Mouse (Mus musculus) forebrain, embryonic 11.5 days (tissue): ENCODE results near the gene Wfikkn1. TPM values are rescaled to one million over a fixed set of nuclear protein-coding genes. Genes with fewer than 3 reads are reported as not detected.

Experiments
- ATAC-seq: fragments of 200-750 bp; cut with Nextera tagmentation; replicated peaks from 2 replicates; pipeline ENCODE4 v1.8.0; 2017; ENCODE audit warnings: moderate TSS enrichment; ENCODE audit not compliant: low FRiP score
- DNase-seq: peaks from one replicate; pipeline ENCODE4 v3.0.0-alpha.2; 2017; ENCODE audit warnings: low spot score
- H3K27ac ChIP-seq: fragments of 300-500 bp; sonication (generic); 2 replicates; pipeline ENCODE4 v1.5.1; 2014; ENCODE audit warnings: low read depth, low read length
- H3K27me3 ChIP-seq: fragments of 300-500 bp; sonication (generic); 2 replicates; pipeline ENCODE4 v1.6.1; 2014; ENCODE audit warnings: mild to moderate bottlenecking, low read length, mixed read lengths; ENCODE audit not compliant: control insufficient read depth, insufficient read depth
- H3K36me3 ChIP-seq: fragments of 300-500 bp; sonication (generic); 2 replicates; pipeline ENCODE4 v1.6.1; 2014; ENCODE audit warnings: mild to moderate bottlenecking, low read length, moderate library complexity, mixed read lengths; ENCODE audit not compliant: control insufficient read depth, insufficient read depth
- H3K4me1 ChIP-seq: fragments of 300-500 bp; sonication (generic); replicated peaks from 2 replicates; pipeline ENCODE4 v1.6.1; 2014; ENCODE audit warnings: low read length, mixed read lengths; ENCODE audit not compliant: control insufficient read depth, insufficient read depth
- H3K4me2 ChIP-seq: fragments of 300-500 bp; sonication (generic); 2 replicates; pipeline ENCODE4 v1.6.1; 2014; ENCODE audit warnings: low read depth, mild to moderate bottlenecking, low read length, moderate library complexity, mixed read lengths; ENCODE audit not compliant: severe bottlenecking
- H3K4me3 ChIP-seq: fragments of 300-500 bp; sonication (generic); 2 replicates; pipeline ENCODE4 v1.5.1; 2014; ENCODE audit warnings: low read depth, low read length
- H3K9ac ChIP-seq: fragments of 300-500 bp; sonication (generic); 2 replicates; pipeline ENCODE4 v1.6.1; 2014; ENCODE audit warnings: low read length
- H3K9me3 ChIP-seq: fragments of 300-500 bp; sonication (generic); 2 replicates; pipeline ENCODE4 v1.6.1; 2016; ENCODE audit warnings: low read length, mixed read lengths; ENCODE audit not compliant: control insufficient read depth
- WGBS: fragments of 180-500 bp; shearing (Covaris S2); extraction: QIAGEN DNeasy Blood & Tissue Kit; methylation state at CpG from one replicate; pipeline ENCODE4 v1.1.7; 2014; 5-methylcytosine and 5-hydroxymethylcytosine counted together
- polyA plus RNA-seq: library from polyadenylated mRNA; unstranded; fragments of >200 nt; fragmentation: Nextera tagmentation; extraction: Ambion mirVana; gene quantifications from 2 replicates; pipeline ENCODE4 v1.2.1, GENCODE M21; 2014

Wfikkn1 gene
- 0.72 and 1.1 TPM in 2 replicates for polyA plus RNA-seq

GRCm38 (mm10) chr17:25880196-25880910 lies at the start of gene Wfikkn1:
Gene Wfikkn1, minus strand, starts transcription at chr17:25880858.
- H3K4me1 ChIP-seq = peaks cover 26% of the 10 kb centered on the region
- peak; percentile 52 for DNase-seq
- no peaks in the 10 kb centered on the region; the same call in 1 of the 2 replicates for H3K36me3 ChIP-seq
- peak within 1 kb of the TSS; percentile 45 for H3K9ac ChIP-seq
- no peak for ATAC-seq
- no peaks in the 10 kb centered on the region for H3K9me3 ChIP-seq
- no peak within 1 kb of the TSS for H3K4me2 ChIP-seq
- WGBS = 23% methylated on average over 5 of the region's 5 CpGs
- H3K4me3 ChIP-seq = no peak within 1 kb of the TSS
- H3K27me3 ChIP-seq = no peaks in the 10 kb centered on the region
- peak within 1 kb of the TSS; percentile 53; the same call in 1 of the 2 replicates for H3K27ac ChIP-seq

DNA sequence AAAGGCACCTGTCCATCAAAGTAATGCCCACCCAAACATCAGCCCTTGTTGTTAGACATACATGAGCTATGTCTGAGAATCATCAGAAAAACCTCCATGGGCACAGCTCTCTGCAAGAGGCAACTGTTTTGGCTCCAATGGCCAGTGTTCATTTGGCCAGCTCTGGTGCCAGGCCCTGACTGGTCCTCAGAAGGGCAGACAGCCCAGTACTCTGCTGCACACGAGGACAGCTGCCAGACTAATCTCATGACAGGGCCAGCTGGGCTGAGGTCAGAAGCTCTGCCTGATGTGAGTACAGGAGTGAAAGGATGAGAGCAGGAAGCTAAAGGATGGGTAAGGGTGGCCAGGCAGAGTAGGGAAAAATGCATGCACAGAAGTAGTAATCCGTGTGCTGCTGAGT lies 44.7 kb upstream of the Wfikkn1 start:
- H3K9ac ChIP-seq = no peak overlapping the region
- no peak overlapping the region for H3K4me3 ChIP-seq
- H3K27ac ChIP-seq = no peak overlapping the region
- DNase-seq (no peak), ATAC-seq (no peak)
- H3K4me2 ChIP-seq = no peak overlapping the region
- H3K4me1 ChIP-seq = no peaks in the 10 kb centered on the region; the same call in 1 of the 2 replicates
- H3K36me3 ChIP-seq = peaks cover 2% of the 10 kb centered on the region; the same call in 1 of the 2 replicates
- 78% methylated on average over 2 of the region's 2 CpGs for WGBS
- H3K27me3 ChIP-seq = no peaks in the 10 kb centered on the region
- H3K9me3 ChIP-seq = no peaks in the 10 kb centered on the region

DNA sequence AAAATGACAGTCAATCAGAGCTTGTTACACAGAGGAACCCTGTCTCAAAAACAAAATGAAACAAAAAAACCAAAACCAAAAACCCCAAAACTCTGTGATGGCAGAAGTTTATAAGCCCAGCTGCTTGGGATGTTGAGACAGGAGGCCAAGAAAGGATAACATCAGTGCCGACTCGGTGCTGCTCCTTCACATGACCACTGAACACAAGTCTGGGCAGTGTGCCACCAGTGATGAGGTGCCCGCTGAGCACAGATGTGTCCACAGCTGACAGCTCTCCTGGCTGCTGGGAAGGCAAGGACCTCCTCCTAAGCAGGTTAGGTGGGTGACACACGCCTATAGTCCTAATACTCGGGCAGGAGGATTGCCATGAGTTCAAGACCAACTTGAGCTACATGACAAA lies 41.5 kb upstream of the Wfikkn1 start:
- Histone ChIP-seq H3K4me3 (no peak overlapping the region), H3K36me3 (no peaks in the 10 kb centered on the region), H3K9ac (no peak overlapping the region), H3K27me3 (no peaks in the 10 kb centered on the region), H3K9me3 (no peaks in the 10 kb centered on the region), H3K27ac (no peak overlapping the region), H3K4me1 (peaks cover 5% of the 10 kb centered on the region), H3K4me2 (no peak overlapping the region)
- ATAC-seq = no peak
- no peak for DNase-seq
- 85% methylated on average over 5 of the region's 5 CpGs for WGBS

GRCm38 (mm10) chr17:25919786-25920642 lies 39.4 kb upstream of the Wfikkn1 start:
- DNase-seq (peak; percentile 100), ATAC-seq (peak; percentile 98)
- Histone ChIP-seq H3K4me3 (peak overlapping the region; percentile 96), H3K4me2 (peak overlapping the region; percentile 85), H3K9me3 (no peaks in the 10 kb centered on the region), H3K27me3 (no peaks in the 10 kb centered on the region), H3K4me1 (peaks cover 5% of the 10 kb centered on the region), H3K9ac (peak overlapping the region; percentile 68), H3K36me3 (no peaks in the 10 kb centered on the region), H3K27ac (peak overlapping the region; percentile 86)
- WGBS = under 1% methylated on average over 37 of the region's 40 CpGs

DNA sequence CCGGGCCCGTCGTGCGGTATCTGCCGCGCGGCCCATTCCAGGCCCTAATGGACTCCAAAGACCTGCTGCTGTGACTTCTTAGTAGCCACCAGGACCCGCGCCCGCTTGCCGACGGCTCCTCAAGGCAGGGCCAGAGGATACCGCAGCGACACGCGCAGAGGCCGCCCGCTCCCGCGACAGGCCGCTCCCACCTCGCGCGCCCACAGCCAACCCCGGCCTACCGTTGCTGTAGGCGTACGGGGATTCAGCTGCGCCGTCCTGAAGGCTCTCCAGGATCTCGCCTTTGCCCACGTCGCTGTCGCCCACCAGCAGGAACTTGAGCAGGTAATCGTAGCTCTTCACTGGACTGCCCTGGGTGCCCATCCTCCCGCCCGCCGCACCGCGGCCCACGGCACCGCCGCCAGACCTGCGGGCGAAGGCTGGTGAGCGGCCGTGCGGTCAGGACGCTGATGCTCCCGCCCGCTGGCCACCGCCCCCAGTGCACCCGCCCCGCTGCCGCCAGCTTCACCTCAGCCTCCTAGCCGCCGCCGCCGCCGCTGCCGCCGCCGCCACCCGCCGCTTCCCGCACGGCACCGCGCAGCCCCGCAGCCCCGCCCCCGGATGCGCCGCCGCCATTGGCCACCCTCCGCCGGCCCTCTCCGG lies 38.6 kb upstream of the Wfikkn1 start, which contains the start of gene Rab40c:
Rab40c (minus strand) TSS at position 584 of the 642 bp plus-strand sequence.
- Histone ChIP-seq H3K4me2 (peak within 1 kb of the TSS; percentile 92), H3K27me3 (no peaks in the 10 kb centered on the region), H3K9me3 (no peaks in the 10 kb centered on the region), H3K4me3 (peak within 1 kb of the TSS; percentile 96), H3K36me3 (no peaks in the 10 kb centered on the region), H3K4me1 (peaks cover 5% of the 10 kb centered on the region), H3K9ac (peak within 1 kb of the TSS; percentile 88), H3K27ac (peak within 1 kb of the TSS; percentile 86)
- DNase-seq = peak; percentile 81
- under 1% methylated on average over 62 of the region's 78 CpGs for WGBS
- ATAC-seq = peak; percentile 6; the same call in 1 of the 2 replicates

- WGBS = 83% methylated on average over 9 of the region's 9 CpGs
These were observed 37.5 kb upstream of the Wfikkn1 start for GRCm38 (mm10) chr17:25918037-25918750.

GRCm38 (mm10) chr17:25916931-25917647 lies 36.4 kb upstream of the Wfikkn1 start:
- Histone ChIP-seq H3K27me3 (no peaks in the 10 kb centered on the region), H3K4me3 (no peak overlapping the region), H3K27ac (no peak overlapping the region), H3K36me3 (no peaks in the 10 kb centered on the region), H3K9me3 (no peaks in the 10 kb centered on the region), H3K4me2 (no peak overlapping the region), H3K9ac (no peak overlapping the region), H3K4me1 (peaks cover 5% of the 10 kb centered on the region)
- ATAC-seq (no peak), DNase-seq (no peak)
- WGBS = 91% methylated on average over 8 of the region's 8 CpGs

More at GRCm38 (mm10) chr17:25918037-25918750, 37.5 kb upstream of the Wfikkn1 start:
- Histone ChIP-seq H3K4me2 (peak overlapping the region; percentile 92), H3K9me3 (no peaks in the 10 kb centered on the region), H3K27ac (no peak overlapping the region), H3K36me3 (no peaks in the 10 kb centered on the region), H3K9ac (peak overlapping the region; percentile 88; the same call in 1 of the 2 replicates), H3K4me3 (peak overlapping the region; percentile 96), H3K4me1 (peaks cover 5% of the 10 kb centered on the region), H3K27me3 (no peaks in the 10 kb centered on the region)
- ATAC-seq (no peak), DNase-seq (no peak)
